Mouse (Mus musculus) retina, postnatal 7 days (tissue): ENCODE data around the gene Smarcd2.

ENCODE experiments used
- DNase-seq: peaks from one replicate; pipeline ENCODE4 v3.0.0-alpha.2; 2012; ENCODE audit warnings: low read depth, low spot score

Gene Smarcd2

GRCm38 (mm10) chr11:106272644-106273310, at the start of gene Smarcd2:
TSS of gene Smarcd2 (minus strand) at chr11:106272972.
- DNase-seq, result peak; percentile 97

GRCm38 (mm10) chr11:106318406-106319366, 45.9 kb upstream of the Smarcd2 start:
- no peak for DNase-seq

GRCm38 (mm10) chr11:106317801-106318200, 45.0 kb upstream of the Smarcd2 start:
- DNase-seq, result no peak

GRCm38 (mm10) chr11:106316416-106316815, 43.6 kb upstream of the Smarcd2 start:
- DNase-seq, result no peak

- no peak for DNase-seq
Observed at GRCm38 (mm10) chr11:106314333-106314812, 41.6 kb upstream of the Smarcd2 start, which contains the start of gene Cd79b. TSS of gene Cd79b (minus strand) at chr11:106314762.

- DNase-seq, result no peak
Observed at GRCm38 (mm10) chr11:106313533-106313932, 40.8 kb upstream of the Smarcd2 start.

- no peak for DNase-seq
Observed at GRCm38 (mm10) chr11:106310123-106310522, 37.4 kb upstream of the Smarcd2 start.

GRCm38 (mm10) chr11:106308162-106308561, 35.4 kb upstream of the Smarcd2 start:
- no peak for DNase-seq

GRCm38 (mm10) chr11:106307432-106307831, 34.7 kb upstream of the Smarcd2 start:
- no peak for DNase-seq

GRCm38 (mm10) chr11:106306758-106307157, 34.0 kb upstream of the Smarcd2 start:
- no peak for DNase-seq

- DNase-seq, result no peak
Observed at GRCm38 (mm10) chr11:106306065-106306385, 33.3 kb upstream of the Smarcd2 start.

- DNase-seq, result no peak
Observed at GRCm38 (mm10) chr11:106305348-106306064, 32.7 kb upstream of the Smarcd2 start.

GRCm38 (mm10) chr11:106302634-106303033, 29.9 kb upstream of the Smarcd2 start:
- peak; percentile 57 for DNase-seq

GRCm38 (mm10) chr11:106301765-106302164, 29.0 kb upstream of the Smarcd2 start, which contains the start of gene Gh:
TSS of gene Gh (minus strand) at chr11:106301865.
- no peak for DNase-seq

GRCm38 (mm10) chr11:106291861-106292260, 19.1 kb upstream of the Smarcd2 start:
- DNase-seq, result no peak

GRCm38 (mm10) chr11:106290376-106290775, 17.6 kb upstream of the Smarcd2 start:
- DNase-seq, result no peak

- peak; percentile 81 for DNase-seq
Observed at GRCm38 (mm10) chr11:106289369-106289768, 16.6 kb upstream of the Smarcd2 start.

- DNase-seq, result no peak
Observed at GRCm38 (mm10) chr11:106286987-106287386, 14.2 kb upstream of the Smarcd2 start.

GRCm38 (mm10) chr11:106286206-106286605, 13.4 kb upstream of the Smarcd2 start:
- DNase-seq, result no peak

GRCm38 (mm10) chr11:106284126-106284525, 11.4 kb upstream of the Smarcd2 start:
- DNase-seq, result no peak

- DNase-seq, result no peak
Observed at GRCm38 (mm10) chr11:106283371-106283770, 10.6 kb upstream of the Smarcd2 start.

- no peak for DNase-seq
Observed at GRCm38 (mm10) chr11:106282452-106282851, 9.7 kb upstream of the Smarcd2 start.
